Mouse (Mus musculus) spleen, adult 2 months (tissue): Measurements from ENCODE around the gene Ankrd52.

Experiments used
- CTCF ChIP-seq: fragments of 200-500 bp; IDR thresholded peaks from 2 replicates; pipeline ENCODE4 v1.5.1; 2011; ENCODE audit warnings: mild to moderate bottlenecking, inconsistent platforms; ENCODE audit not compliant: insufficient read depth, insufficient read length, insufficient replicate concordance; ENCODE audit errors: extremely low read depth
- POLR2A ChIP-seq: fragments of 200-500 bp; IDR thresholded peaks from 2 replicates; pipeline ENCODE4 v1.6.1; 2011; ENCODE audit warnings: low read depth, low read length, inconsistent platforms

GRCm38 (mm10) chr10:128429052-128429451 is 52.1 kb downstream of the Ankrd52 start:
- TF ChIP-seq CTCF = no peak
- TF ChIP-seq POLR2A = no peak
